Mouse (Mus musculus) adrenal gland, adult 8-10 months (tissue): ENCODE measurements around the gene Sys1. TPM values are rescaled to one million over a fixed set of nuclear protein-coding genes. Genes with fewer than 3 reads are reported as not detected.

Experiments
- DNase-seq: peaks from one replicate; pipeline ENCODE4 v3.0.0; 2022
- total RNA-seq, 4 experiments: library from RNA; stranded (reverse); gene quantifications; 2 replicates each; pipeline ENCODE4 v1.2.4; 2022

The Sys1 gene
- total RNA-seq, result 10 to 100 TPM; 26.2 to 34.8 (median 30.9) TPM

DNA sequence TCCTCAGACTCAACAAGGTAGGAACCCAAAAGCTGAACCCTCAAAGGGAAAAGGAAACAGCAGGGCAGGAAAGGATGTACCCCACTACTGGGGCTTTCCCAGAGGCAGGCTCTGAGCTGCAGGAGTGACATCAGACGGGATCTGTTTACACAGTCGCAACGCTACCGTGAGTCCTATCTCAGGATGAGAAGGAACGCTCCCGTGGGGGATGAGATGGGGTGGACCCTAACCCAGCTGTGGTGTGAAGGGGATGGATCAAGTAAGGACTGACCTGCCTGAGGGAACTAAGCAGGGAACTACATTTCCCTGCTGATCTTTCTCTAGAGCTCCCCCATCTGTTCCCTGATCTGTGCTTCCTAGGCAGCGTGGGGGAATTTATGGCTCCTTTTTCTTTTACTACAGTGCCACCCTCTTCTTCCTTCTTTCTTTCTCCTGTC lies at the start of gene Sys1:
Gene Sys1 (plus strand): TSS at position 101 of the 437 bp plus-strand sequence.
- no peak for DNase-seq

DNA sequence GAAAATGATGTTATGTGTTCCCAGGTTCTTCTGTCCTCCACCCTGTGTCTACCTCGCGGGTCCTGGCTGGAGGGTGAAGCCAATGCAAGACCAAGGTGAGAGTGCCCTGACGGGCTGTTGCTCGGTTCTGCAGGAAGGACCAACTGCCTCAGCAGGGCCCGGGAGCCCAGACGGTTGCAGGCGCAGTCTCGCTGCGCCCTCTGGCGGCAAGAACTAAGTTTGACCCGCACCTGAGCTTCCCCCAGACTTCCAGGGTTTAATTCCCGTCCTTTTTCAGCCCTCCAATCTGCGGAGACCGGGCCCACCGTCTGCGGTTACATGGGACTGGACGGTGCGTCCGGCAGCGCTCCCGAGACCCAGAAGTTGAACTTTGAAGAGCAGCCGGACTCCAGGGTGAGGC lies 49.1 kb upstream of the Sys1 start:
- no peak for DNase-seq

- DNase-seq, result no peak
Observed at GRCm38 (mm10) chr2:164414167-164414566, 42.6 kb upstream of the Sys1 start.

- DNase-seq, result no peak
Observed at GRCm38 (mm10) chr2:164414581-164414980, 42.2 kb upstream of the Sys1 start.

GRCm38 (mm10) chr2:164417198-164417597 lies 39.6 kb upstream of the Sys1 start:
- DNase-seq, result no peak

DNA sequence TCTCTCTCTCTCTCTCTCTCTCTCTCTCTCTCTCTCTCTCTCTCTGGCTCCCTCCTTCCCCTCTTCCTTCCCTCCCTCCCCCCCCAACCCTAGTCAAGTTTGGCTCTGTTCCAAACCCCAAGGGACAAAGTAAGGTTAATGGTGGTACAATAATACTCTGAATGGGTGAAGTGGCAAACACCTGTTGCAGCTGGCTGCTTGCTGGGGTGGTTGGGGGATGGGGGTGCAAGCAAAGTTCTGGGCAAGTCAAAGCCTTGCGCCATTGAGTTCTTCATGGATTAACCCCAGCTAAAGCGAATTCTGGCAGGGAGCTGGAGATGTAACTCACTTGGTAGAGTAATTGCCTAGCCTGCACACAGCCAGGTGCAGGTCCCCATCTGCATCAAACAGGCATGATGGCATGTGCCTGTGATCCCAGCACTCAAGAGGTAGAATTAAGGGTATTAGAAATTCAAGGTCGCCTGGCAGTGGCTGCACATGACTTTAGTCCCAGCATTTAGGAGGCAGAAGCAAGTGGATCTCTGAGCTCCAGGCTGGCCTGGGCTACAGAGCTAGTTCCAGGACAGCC lies 38.4 kb upstream of the Sys1 start:
- no peak for DNase-seq

GRCm38 (mm10) chr2:164419489-164419888 lies 37.3 kb upstream of the Sys1 start:
- DNase-seq, result no peak

DNA sequence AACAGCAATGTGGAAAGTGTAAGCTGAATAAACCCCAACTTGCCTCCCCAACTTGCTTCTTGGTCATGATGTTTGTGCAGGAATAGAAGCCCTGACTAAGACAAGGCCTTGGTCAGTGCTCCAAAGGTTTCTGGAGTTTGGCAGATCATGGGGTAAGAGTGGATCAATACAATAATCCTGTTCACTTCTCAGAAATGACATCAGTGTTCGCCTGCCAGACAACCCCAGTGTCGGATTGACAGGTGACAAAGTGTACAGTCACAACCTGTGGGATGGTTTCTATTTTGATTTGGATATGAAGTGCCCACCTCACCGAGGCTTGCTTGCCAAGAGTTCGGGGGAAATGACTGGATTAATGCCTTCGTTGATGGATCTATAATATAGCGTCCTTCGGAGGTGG lies 35.5 kb upstream of the Sys1 start:
- no peak for DNase-seq

DNA sequence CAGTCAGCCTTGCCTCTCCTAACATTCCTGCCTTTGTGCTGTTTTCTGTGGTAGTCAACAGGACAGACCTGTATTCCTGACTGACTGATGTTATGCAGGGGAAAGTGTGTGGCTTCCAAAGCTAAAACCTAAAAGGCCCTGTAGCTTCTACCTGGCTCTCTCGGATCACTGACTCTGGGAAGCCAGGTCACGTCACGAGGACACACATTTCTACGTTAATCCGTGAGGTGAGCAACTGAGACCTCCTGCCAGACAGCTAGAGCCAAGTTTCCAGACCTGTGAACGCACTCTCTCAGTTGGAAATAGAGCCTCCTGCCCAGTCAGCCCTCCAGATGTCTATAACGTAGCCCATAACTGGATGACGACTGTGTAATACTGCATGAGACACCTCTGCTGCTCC lies 34.8 kb upstream of the Sys1 start:
- no peak for DNase-seq

- DNase-seq, result no peak
Observed at GRCm38 (mm10) chr2:164422675-164423393, 33.9 kb upstream of the Sys1 start.

- DNase-seq, result no peak
Observed at GRCm38 (mm10) chr2:164423464-164423863, 33.3 kb upstream of the Sys1 start.

- no peak for DNase-seq
Observed at GRCm38 (mm10) chr2:164424406-164424805, 32.4 kb upstream of the Sys1 start.

DNA sequence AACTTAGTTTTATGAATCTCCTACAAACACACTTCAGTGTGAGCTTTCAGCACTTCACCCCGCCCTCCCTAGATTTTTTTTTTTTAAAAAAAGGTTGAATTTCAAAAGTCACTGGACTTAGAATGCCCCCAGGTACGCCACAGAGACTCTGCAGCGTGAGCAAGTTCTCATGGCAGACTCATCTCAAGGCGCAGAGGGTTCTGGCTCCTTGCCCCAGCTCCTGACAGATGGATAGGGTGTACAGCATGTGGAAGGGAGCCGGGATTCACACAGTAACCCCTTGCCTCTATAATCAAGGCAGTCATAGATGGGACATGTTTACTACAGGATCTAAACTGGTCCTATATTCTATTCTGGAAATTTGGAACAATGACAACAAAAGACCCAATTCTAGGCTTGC lies 31.4 kb upstream of the Sys1 start:
- DNase-seq, result no peak

- no peak for DNase-seq
Observed at GRCm38 (mm10) chr2:164426121-164426520, 30.6 kb upstream of the Sys1 start.

DNA sequence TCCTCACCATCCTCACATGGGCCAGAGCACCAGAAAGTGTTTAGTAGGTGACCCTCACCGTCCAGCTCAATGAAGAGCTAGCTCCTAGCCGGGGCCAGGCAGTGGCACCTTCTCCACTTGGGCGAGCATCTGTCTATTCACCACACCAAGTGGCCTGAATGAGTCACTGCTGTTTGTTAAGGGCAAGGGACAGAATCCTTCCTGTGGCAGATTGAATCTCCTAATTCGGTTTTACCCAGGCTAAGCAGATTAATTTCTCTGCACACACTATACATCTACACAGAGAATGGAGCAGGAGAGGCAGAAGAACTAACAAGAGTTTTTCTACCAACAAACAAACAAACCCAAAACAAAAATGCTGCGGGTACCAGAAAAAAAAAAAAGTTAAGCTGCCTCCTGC lies 29.8 kb upstream of the Sys1 start:
- no peak for DNase-seq

- no peak for DNase-seq
Observed at GRCm38 (mm10) chr2:164428451-164428850, 28.3 kb upstream of the Sys1 start.

- DNase-seq, result no peak
Observed at GRCm38 (mm10) chr2:164429881-164430615, 26.7 kb upstream of the Sys1 start.

- DNase-seq, result no peak
Observed at GRCm38 (mm10) chr2:164430697-164431096, 26.1 kb upstream of the Sys1 start.

DNA sequence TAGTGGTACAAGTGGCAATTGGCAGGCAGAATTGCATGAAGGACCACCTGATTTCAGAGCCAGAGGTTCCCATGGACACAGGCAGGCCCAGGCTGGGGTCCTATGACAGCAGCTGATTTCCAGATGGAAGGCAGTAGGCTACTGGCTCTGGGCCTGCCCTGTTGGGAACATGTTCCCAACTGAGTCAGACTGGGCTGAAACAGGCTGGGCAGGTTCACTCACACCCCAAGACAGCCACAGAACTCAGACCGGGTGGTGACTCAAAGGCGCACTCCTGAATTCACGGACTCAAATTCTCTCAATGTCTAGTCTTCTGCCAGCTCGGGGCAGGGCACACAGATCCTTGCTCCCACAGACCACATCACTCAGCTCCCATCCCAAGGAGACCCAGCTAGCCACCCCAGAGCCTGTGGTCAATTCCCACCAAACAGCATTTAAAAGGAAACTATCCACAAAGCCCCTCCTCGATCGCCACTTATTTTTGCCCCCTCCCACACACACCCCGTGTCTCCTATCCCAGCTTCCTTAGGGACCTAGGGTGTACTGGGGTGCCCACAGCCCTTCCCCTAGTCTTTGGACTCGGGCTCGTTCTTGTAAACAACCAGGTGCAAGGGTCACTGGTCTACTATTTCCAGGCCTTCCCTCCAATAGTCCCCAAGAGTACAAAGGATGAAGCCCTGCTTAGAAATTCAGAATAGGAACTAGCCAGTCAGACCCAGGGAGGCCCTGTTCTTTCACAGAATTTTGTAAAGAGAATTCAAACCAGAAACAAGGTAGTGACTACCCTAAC lies 24.9 kb upstream of the Sys1 start:
- no peak for DNase-seq

DNA sequence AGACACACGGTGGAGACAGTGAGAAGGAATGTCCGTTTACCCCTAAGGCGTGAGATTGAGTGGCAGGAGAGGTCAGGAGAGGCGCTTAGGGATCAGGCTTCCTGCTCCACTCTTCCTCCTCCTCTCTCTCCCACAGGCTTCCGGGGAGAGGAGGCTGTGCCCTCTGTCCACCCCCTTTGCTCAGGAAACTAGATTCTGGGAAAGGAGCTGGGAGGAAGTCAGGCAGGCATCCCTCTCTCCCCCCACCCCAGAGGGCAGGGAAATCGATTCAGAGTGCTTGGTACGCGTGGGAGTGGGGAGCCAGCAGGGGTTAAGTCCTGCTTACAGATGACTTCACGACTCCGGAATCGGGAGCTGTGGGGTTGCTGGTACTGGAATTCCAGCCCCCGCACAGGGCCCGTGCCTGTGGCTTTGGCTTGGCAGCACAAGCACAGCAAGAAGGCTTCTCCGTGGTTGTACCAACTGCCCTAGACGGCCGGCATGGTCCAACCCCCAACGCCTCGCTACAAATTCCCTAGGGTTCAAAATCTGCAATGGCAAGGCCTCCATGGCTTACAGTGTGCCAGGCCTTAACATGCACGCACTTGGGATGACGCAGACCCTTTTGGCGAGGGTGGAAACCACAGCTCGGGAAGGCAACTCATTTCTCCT lies 24.1 kb upstream of the Sys1 start:
- no peak for DNase-seq

GRCm38 (mm10) chr2:164433278-164433895 lies 23.4 kb upstream of the Sys1 start:
- DNase-seq, result no peak

DNA sequence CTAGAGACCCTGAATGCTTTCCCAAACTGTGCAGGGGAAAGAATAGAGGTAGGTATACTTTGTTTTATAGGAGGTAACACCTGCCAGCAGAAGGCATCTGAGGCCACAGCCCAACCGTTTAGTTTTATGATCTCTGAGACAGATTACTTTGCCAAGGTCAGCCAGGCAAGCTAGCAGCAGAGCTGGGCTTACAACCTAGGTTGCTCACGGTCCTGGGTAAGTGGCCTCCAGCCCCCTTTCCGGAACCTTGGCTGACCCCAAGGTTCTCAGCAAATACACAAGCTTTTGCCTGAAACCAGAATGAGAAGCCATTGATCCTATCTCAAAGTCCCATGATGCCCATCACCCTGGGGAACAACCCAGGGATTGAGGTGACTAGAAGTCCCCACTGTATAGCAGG lies 22.1 kb upstream of the Sys1 start:
- DNase-seq, result no peak
